Mouse (Mus musculus) heart, embryonic 11.5 days (tissue): ENCODE measurements around the gene Prdm1. TPM values are rescaled to one million over a fixed set of nuclear protein-coding genes. Genes with fewer than 3 reads are reported as not detected.

Experiments used
- ATAC-seq: fragments of 200-750 bp; cut with Nextera tagmentation; replicated peaks from 2 replicates; pipeline ENCODE4 v1.8.0; 2017; ENCODE audit warnings: moderate library complexity; ENCODE audit not compliant: insufficient number of reproducible peaks, low FRiP score, low TSS enrichment
- H3K27ac ChIP-seq: fragments of 300-500 bp; sonication (generic); 2 replicates; pipeline ENCODE4 v1.5.1; 2014; ENCODE audit warnings: mild to moderate bottlenecking, low read depth, low read length
- H3K27me3 ChIP-seq: fragments of 300-500 bp; sonication (generic); 2 replicates; pipeline ENCODE4 v1.6.1; 2014; ENCODE audit warnings: mild to moderate bottlenecking, low read length, mixed read lengths; ENCODE audit not compliant: control insufficient read depth, insufficient read depth
- H3K36me3 ChIP-seq: fragments of 300-500 bp; sonication (generic); 2 replicates; pipeline ENCODE4 v1.6.1; 2014; ENCODE audit warnings: mild to moderate bottlenecking, low read length, moderate library complexity, mixed read lengths; ENCODE audit not compliant: control insufficient read depth, insufficient read depth
- H3K4me1 ChIP-seq: fragments of 300-500 bp; sonication (generic); 2 replicates; pipeline ENCODE4 v1.6.1; 2014; ENCODE audit warnings: low read length; ENCODE audit not compliant: control insufficient read depth, insufficient read depth
- H3K4me2 ChIP-seq: fragments of 300-500 bp; sonication (generic); 2 replicates; pipeline ENCODE4 v1.6.1; 2014; ENCODE audit warnings: mild to moderate bottlenecking, moderate library complexity
- H3K4me3 ChIP-seq: fragments of 300-500 bp; sonication (generic); 2 replicates; pipeline ENCODE4 v1.5.1; 2014; ENCODE audit warnings: low read depth, low read length
- H3K9ac ChIP-seq: fragments of 300-500 bp; sonication (generic); 2 replicates; pipeline ENCODE4 v1.6.1; 2014; ENCODE audit warnings: mild to moderate bottlenecking, low read depth, low read length, moderate library complexity
- H3K9me3 ChIP-seq: fragments of 300-500 bp; sonication (generic); replicated peaks from 2 replicates; pipeline ENCODE4 v1.6.1; 2016; ENCODE audit warnings: low read length; ENCODE audit not compliant: control insufficient read depth
- WGBS: fragments of 180-500 bp; shearing (Covaris S2); extraction: QIAGEN DNeasy Blood & Tissue Kit; methylation state at CpG from one replicate; pipeline ENCODE4 v1.1.7; 2014; ENCODE audit not compliant: insufficient replicate concordance; 5-methylcytosine and 5-hydroxymethylcytosine counted together
- polyA plus RNA-seq: library from polyadenylated mRNA; unstranded; fragments of >200 nt; fragmentation: Nextera tagmentation; extraction: Ambion mirVana; gene quantifications from 2 replicates; pipeline ENCODE4 v1.2.1, GENCODE M21; 2014

Gene Prdm1
- polyA plus RNA-seq = 0.08 and 0.36 TPM in 2 replicates

DNA sequence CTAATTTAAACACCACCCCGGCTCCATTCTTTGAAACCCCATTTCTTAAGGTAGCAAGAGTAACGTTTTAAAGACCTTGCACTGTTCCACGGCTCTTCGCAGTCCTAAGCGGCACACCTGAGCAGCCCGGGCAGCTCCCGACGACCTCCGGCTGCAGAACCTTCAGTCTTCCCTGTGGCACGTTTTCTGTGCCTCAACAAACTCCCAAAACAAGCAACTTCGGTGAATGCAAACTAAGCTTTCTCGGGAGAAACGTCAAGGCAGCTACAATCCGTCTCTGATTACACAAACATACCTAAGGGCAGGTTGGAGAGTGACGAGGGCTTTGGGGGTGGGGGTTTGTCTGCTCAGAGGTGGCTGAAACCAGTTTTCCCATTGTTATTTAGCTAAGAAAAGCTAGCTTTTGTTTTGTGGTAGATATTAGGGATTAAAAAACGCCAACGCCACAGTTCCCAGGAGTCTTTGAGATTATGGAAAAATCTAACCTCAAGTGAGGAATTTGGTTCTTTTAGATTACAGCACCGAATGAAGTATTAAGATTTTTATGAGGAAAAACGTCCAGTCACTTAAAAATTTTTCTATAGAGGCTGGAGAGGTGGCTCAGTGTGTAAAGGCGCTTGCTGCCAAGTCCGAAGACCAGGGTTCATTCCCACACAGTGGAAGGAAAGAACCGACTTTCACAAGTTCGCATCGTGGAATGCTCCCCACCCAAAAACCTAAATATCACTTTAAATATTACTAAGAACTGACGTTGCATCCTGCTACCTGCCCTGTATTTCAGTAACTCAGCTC is at the start of gene Prdm1:
TSS of gene Prdm1 (minus strand) at position 211 of the 792 bp plus-strand sequence.
- Histone ChIP-seq H3K36me3 (no peaks in the 10 kb centered on the region), H3K4me2 (peak within 1 kb of the TSS; percentile 82), H3K9ac (peak within 1 kb of the TSS; percentile 70; the same call in 1 of the 2 replicates), H3K4me1 (0 out of 2 replicates have a peak, but pooled peaks cover 6% of the 10 kb centered on the region), H3K27me3 (peaks cover 41% of the 10 kb centered on the region), H3K4me3 (peak within 1 kb of the TSS; percentile 63), H3K27ac (no peak within 1 kb of the TSS), H3K9me3 (no peaks in the 10 kb centered on the region)
- WGBS = 4% methylated on average over 25 of the region's 25 CpGs
- ATAC-seq = no peak

DNA sequence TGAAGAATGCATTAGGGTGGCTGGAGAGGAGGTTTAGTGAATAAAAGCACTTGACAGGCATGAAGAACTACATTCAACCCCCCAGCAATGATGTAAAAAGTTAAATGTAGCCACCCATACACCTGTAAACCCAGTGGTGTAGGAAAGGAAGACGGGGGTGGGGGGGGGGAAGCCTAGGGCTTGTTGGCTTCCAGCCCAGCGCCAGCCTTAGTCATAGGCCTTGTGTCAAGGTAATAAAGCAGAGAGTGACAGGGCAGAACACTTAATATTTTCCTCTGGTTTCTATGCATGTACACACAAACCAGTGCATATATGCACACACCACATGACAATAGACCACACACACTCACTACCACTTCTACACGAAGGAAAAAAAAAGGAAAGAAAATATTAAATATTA is 37.7 kb upstream of the Prdm1 start:
- whole genome bisulfite sequencing = 64% methylated on average over 3 of the region's 3 CpGs
- Histone ChIP-seq H3K27ac (no peak overlapping the region), H3K36me3 (no peaks in the 10 kb centered on the region), H3K4me2 (no peak overlapping the region), H3K4me3 (no peak overlapping the region), H3K27me3 (no peaks in the 10 kb centered on the region), H3K9me3 (0 out of 2 replicates have a peak, but pooled peaks cover 7% of the 10 kb centered on the region), H3K4me1 (no peaks in the 10 kb centered on the region), H3K9ac (no peak overlapping the region)
- no peak for ATAC-seq

DNA sequence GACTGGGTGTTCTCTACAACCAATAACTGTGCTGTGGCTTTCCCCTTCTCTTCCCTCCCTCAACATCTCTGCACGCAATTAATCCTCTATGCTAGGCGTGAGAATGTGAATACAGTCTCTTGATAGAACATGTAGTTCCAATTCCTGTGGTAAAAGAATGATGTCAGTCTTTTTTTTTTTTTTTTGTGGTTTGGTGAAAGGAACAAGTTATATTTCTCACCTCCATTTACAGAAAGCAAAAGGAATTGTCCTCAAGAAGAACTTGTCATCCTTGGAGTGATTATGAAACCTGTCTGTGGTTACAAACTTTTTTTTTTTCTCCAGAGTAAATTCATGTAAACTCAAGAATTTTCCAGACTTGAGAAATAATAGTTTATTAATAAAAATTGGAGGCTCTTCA is 36.8 kb upstream of the Prdm1 start:
- no peaks in the 10 kb centered on the region for H3K36me3 ChIP-seq
- H3K4me3 ChIP-seq = no peak overlapping the region
- no peaks in the 10 kb centered on the region for H3K4me1 ChIP-seq
- 76% methylated on average over 2 of the region's 2 CpGs for WGBS
- 0 out of 2 replicates have a peak, but pooled peaks cover 7% of the 10 kb centered on the region for H3K9me3 ChIP-seq
- ATAC-seq = no peak
- H3K27ac ChIP-seq = no peak overlapping the region
- H3K27me3 ChIP-seq = no peaks in the 10 kb centered on the region
- no peak overlapping the region for H3K9ac ChIP-seq
- no peak overlapping the region for H3K4me2 ChIP-seq

DNA sequence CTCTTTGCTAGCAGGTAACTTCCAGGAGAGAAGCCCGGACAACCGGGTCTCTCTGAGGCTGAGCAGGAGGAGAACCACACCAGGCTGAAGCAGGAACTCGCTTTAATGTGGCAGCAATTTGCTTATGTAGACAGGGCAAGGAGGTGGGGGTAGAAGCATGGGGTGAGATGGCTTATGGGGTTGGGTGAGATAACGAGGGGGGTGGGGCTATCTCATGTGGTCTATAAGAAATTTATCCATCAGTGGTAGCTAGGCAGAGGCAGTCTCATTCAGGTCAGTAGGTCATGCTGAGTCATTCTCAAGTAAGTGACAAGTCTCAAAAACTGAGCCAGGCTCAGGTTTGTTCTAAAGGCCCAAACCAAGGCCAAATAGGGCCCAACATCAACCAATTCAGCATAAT is 28.5 kb upstream of the Prdm1 start:
- Histone ChIP-seq H3K4me2 (no peak overlapping the region), H3K4me1 (no peaks in the 10 kb centered on the region), H3K9ac (no peak overlapping the region), H3K36me3 (no peaks in the 10 kb centered on the region), H3K27me3 (no peaks in the 10 kb centered on the region), H3K9me3 (0 out of 2 replicates have a peak, but pooled peaks cover 2% of the 10 kb centered on the region), H3K27ac (no peak overlapping the region), H3K4me3 (no peak overlapping the region)
- 84% methylated on average over 4 of the region's 4 CpGs for WGBS
- ATAC-seq = no peak

DNA sequence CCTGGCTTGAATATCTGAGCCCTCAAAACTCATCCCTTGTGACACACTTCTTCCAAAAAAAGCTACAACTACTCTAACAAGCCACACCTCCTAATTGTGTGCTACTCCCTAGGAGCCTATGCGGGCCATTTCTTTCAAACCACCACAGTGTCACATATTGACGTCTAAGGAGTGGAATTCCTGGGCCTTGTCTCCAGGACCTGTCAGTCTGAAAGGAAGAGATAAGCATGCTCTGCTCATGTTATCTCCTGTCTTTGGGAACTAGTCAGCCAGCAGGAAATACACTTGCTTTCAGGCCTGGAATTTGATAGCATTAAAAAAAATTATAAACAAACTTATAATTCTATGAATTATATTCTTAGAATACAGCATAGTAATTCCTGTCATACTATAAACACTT is 27.0 kb upstream of the Prdm1 start:
- Histone ChIP-seq H3K4me2 (no peak overlapping the region), H3K4me3 (no peak overlapping the region), H3K27ac (no peak overlapping the region), H3K4me1 (no peaks in the 10 kb centered on the region), H3K27me3 (no peaks in the 10 kb centered on the region), H3K9me3 (0 out of 2 replicates have a peak, but pooled peaks cover 2% of the 10 kb centered on the region), H3K9ac (no peak overlapping the region), H3K36me3 (no peaks in the 10 kb centered on the region)
- WGBS = 8% methylated on average over 2 of the region's 2 CpGs
- ATAC-seq = 0 out of 2 replicates have a peak, but pooled peaks have one; percentile 46

DNA sequence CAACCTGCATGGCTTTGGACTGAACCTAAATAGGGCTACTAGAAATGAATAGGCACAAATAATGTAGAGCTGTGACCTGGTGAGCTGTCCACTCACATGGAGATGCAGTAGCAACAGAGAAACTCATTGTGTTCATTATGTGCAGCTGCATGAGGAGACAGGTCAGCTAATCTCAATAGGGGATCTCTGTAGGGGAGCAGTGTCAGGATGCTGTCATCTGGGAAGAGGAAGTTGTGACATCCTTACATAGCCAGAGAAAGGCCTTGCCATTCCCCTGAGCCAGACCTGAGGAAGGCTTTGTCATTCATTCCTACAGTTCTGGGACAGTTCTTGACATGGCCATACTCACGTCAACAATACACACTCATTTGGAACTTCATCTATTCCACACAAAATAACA is 25.3 kb upstream of the Prdm1 start:
- Histone ChIP-seq H3K9ac (no peak overlapping the region), H3K27ac (no peak overlapping the region)
- 80% methylated on average over 1 of the region's 1 CpGs for WGBS

DNA sequence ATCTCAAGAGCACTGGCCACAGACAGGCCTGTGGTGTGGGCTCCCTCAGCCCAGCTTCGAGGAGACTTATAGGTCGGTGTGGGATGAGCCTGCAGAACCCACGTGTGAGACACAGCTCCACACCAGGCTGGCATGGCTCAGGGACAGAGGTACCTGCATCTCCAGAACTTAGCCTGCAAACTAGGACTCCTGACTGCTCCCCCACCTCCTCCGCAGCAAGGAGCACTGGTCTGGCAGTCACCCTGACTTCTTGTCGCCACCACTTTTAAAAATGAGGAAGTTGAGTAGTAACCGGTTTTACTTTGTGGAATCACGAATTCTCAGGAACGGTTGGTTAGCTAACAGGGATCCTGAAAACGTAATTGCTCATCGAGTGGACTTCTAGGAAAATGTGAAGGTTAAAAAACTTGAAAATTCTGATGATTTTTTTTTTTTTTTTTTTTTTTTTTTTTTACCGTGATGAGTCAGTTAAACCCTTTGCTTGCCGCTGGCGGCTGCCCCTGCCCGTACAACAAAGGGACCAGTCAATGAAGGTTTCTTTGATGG is 10.8 kb upstream of the Prdm1 start:
- Histone ChIP-seq H3K4me1 (peaks cover 4% of the 10 kb centered on the region; the same call in 1 of the 2 replicates), H3K4me2 (peak overlapping the region; percentile 55), H3K36me3 (no peaks in the 10 kb centered on the region), H3K9me3 (no peaks in the 10 kb centered on the region), H3K27ac (no peak overlapping the region), H3K27me3 (no peaks in the 10 kb centered on the region), H3K9ac (no peak overlapping the region), H3K4me3 (peak overlapping the region; percentile 19)
- 10% methylated on average over 14 of the region's 14 CpGs for WGBS
- no peak for ATAC-seq

More for the DNA sequence above, 25.3 kb upstream of the Prdm1 start:
- ATAC-seq = no peak
- H3K27me3 ChIP-seq = no peaks in the 10 kb centered on the region
- 0 out of 2 replicates have a peak, but pooled peaks cover 2% of the 10 kb centered on the region for H3K9me3 ChIP-seq
- no peak overlapping the region for H3K4me3 ChIP-seq
- H3K36me3 ChIP-seq = no peaks in the 10 kb centered on the region
- H3K4me1 ChIP-seq = no peaks in the 10 kb centered on the region
- H3K4me2 ChIP-seq = no peak overlapping the region

DNA sequence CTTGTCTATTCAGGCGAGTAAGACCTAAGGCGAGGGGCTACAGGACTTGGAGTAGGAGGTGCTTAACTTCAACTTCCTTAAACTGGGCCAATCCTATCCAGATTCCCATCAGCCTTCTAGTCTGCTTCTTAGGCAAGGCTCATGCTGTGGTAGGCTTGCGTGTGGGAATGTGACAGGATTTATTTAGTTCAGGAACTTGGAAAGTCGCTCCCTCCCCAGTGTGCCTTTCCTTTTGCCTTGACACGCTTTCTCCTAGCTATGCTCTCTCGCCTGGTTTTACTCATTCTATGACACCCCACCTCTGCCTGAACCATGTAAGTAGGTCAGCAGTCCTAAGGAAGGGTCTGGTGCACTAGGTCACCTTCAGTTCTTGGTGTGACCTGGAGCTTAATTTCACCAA is 9.8 kb upstream of the Prdm1 start:
- no peaks in the 10 kb centered on the region for H3K36me3 ChIP-seq
- WGBS = 56% methylated on average over 6 of the region's 6 CpGs
- ATAC-seq = no peak

More for the DNA sequence above, 9.8 kb upstream of the Prdm1 start:
- no peak overlapping the region for H3K27ac ChIP-seq
- no peaks in the 10 kb centered on the region for H3K9me3 ChIP-seq
- H3K27me3 ChIP-seq = peaks cover 3% of the 10 kb centered on the region; the same call in 1 of the 2 replicates
- no peak overlapping the region for H3K4me2 ChIP-seq
- peaks cover 4% of the 10 kb centered on the region; the same call in 1 of the 2 replicates for H3K4me1 ChIP-seq
- H3K9ac ChIP-seq = no peak overlapping the region
- H3K4me3 ChIP-seq = no peak overlapping the region
